Mouse (Mus musculus) hindbrain, embryonic 16.5 days (tissue): ENCODE results near the gene Wdfy1. TPM values are rescaled to one million over a fixed set of nuclear protein-coding genes. Genes with fewer than 3 reads are reported as not detected.

Source experiments
- ATAC-seq: fragments of 200-750 bp; cut with Nextera tagmentation; 2 replicates; pipeline ENCODE4 v1.8.0; 2017; ENCODE audit warnings: moderate TSS enrichment, moderate library complexity
- H3K27ac ChIP-seq: fragments of 300-500 bp; sonication (generic); 2 replicates; pipeline ENCODE4 v1.5.1; 2014; ENCODE audit warnings: low read depth, mild to moderate bottlenecking, control low read depth, low read length, moderate library complexity
- H3K27me3 ChIP-seq: fragments of 300-500 bp; sonication (generic); replicated peaks from 2 replicates; pipeline ENCODE4 v1.6.1; 2014; ENCODE audit warnings: low read length; ENCODE audit not compliant: control insufficient read depth, insufficient read depth
- H3K36me3 ChIP-seq: fragments of 300-500 bp; sonication (generic); 2 replicates; pipeline ENCODE4 v1.6.1; 2014; ENCODE audit warnings: mild to moderate bottlenecking, low read length, moderate library complexity, mixed read lengths; ENCODE audit not compliant: control insufficient read depth, insufficient read depth
- H3K4me1 ChIP-seq: fragments of 300-500 bp; sonication (generic); 2 replicates; pipeline ENCODE4 v1.6.1; 2014; ENCODE audit warnings: low read depth, low read length; ENCODE audit not compliant: control insufficient read depth, insufficient read depth
- H3K4me2 ChIP-seq: fragments of 300-500 bp; sonication (generic); 2 replicates; pipeline ENCODE4 v1.6.1; 2014; ENCODE audit warnings: mild to moderate bottlenecking, low read length, control low read depth, moderate library complexity
- H3K4me3 ChIP-seq: fragments of 300-500 bp; sonication (generic); 2 replicates; pipeline ENCODE4 v1.5.1; 2014; ENCODE audit warnings: mild to moderate bottlenecking, low read length, control low read depth, moderate library complexity
- H3K9ac ChIP-seq: fragments of 300-500 bp; sonication (generic); 2 replicates; pipeline ENCODE4 v1.6.1; 2014; ENCODE audit warnings: low read depth, mild to moderate bottlenecking, control low read depth, low read length, moderate library complexity
- H3K9me3 ChIP-seq: fragments of 300-500 bp; sonication (generic); 2 replicates; pipeline ENCODE4 v1.6.1; 2014; ENCODE audit warnings: mild to moderate bottlenecking, low read length, moderate library complexity; ENCODE audit not compliant: control insufficient read depth
- WGBS: fragments of 180-500 bp; shearing (Covaris S2); extraction: QIAGEN DNeasy Blood & Tissue Kit; methylation state at CpG from one replicate; pipeline ENCODE4 v1.1.7; 2014; 5-methylcytosine and 5-hydroxymethylcytosine counted together
- polyA plus RNA-seq: library from polyadenylated mRNA; unstranded; fragments of >200 nt; fragmentation: Nextera tagmentation; extraction: Ambion mirVana; gene quantifications from 2 replicates; pipeline ENCODE4 v1.2.1, GENCODE M21; 2015

Gene Wdfy1
- polyA plus RNA-seq, 1 experiment from 2014 or later: 108 TPM

DNA sequence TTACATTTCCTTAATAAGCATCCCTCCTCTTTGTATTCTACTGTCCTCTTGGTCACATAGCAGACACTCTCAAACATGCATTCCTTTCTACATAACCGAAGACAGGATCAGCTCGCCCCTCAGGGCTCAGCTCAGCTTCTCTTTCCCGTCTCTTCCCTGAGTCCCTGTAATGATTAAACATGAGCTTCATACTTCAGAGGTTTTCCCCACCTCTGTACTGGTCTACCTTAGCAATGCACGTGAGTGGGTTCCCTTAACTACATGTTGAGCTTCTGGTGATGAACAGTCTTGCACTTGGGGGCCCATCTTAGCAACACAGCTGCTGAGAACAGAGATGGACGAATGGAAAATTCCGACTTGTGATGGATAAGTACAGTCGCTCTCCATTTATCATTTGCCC lies 116.3 kb downstream of the Wdfy1 start:
- Histone ChIP-seq H3K4me3 (no peak overlapping the region), H3K4me1 (no peaks in the 10 kb centered on the region), H3K9ac (no peak overlapping the region), H3K4me2 (no peak overlapping the region), H3K27me3 (no peaks in the 10 kb centered on the region), H3K27ac (no peak overlapping the region), H3K9me3 (no peaks in the 10 kb centered on the region), H3K36me3 (no peaks in the 10 kb centered on the region)
- 88% methylated on average over 7 of the region's 7 CpGs for WGBS
- no peak for ATAC-seq

- 84% methylated on average over 1 of the region's 1 CpGs for WGBS
- Histone ChIP-seq H3K27me3 (no peaks in the 10 kb centered on the region), H3K36me3 (no peaks in the 10 kb centered on the region), H3K4me1 (no peaks in the 10 kb centered on the region), H3K27ac (no peak overlapping the region), H3K9ac (no peak overlapping the region), H3K4me3 (no peak overlapping the region), H3K9me3 (no peaks in the 10 kb centered on the region), H3K4me2 (no peak overlapping the region)
- no peak for ATAC-seq
Measured at GRCm38 (mm10) chr1:79657411-79657810, 118.5 kb downstream of the Wdfy1 start.

GRCm38 (mm10) chr1:79655819-79656555 lies 120.0 kb downstream of the Wdfy1 start:
- Histone ChIP-seq H3K4me2 (no peak overlapping the region), H3K4me3 (no peak overlapping the region), H3K9ac (no peak overlapping the region), H3K4me1 (no peaks in the 10 kb centered on the region), H3K36me3 (no peaks in the 10 kb centered on the region), H3K27me3 (no peaks in the 10 kb centered on the region), H3K9me3 (no peaks in the 10 kb centered on the region), H3K27ac (no peak overlapping the region)
- ATAC-seq: no peak
- 89% methylated on average over 4 of the region's 4 CpGs for WGBS

- Histone ChIP-seq H3K9ac (no peak overlapping the region), H3K4me2 (no peak overlapping the region), H3K27ac (no peak overlapping the region), H3K27me3 (no peaks in the 10 kb centered on the region), H3K4me1 (no peaks in the 10 kb centered on the region), H3K36me3 (no peaks in the 10 kb centered on the region), H3K9me3 (no peaks in the 10 kb centered on the region), H3K4me3 (no peak overlapping the region)
- no peak for ATAC-seq
- 95% methylated on average over 2 of the region's 2 CpGs for WGBS
Measured at GRCm38 (mm10) chr1:79654948-79655347, 121.0 kb downstream of the Wdfy1 start.

Other genes starting within 250 kb of the Wdfy1 start
- gene Ap1s3, start 104.2 kb downstream of the Wdfy1 start, polyA plus RNA-seq: 0.16 and 0.40 TPM in 2 replicates
- gene Mrpl44, start 125 bp downstream of the Wdfy1 start, polyA plus RNA-seq: 40.2 and 41.2 TPM in 2 replicates
- 378 and 403 TPM in 2 replicates for gene Serpine2, start 85.0 kb upstream of the Wdfy1 start, polyA plus RNA-seq